Mouse (Mus musculus) liver, postnatal 0 days (tissue): ENCODE measurements around the gene Cmtm5.

Experiments used
- CTCF ChIP-seq: sonication (generic); IDR thresholded peaks from 2 replicates; pipeline ENCODE4 v1.5.1; 2016; ENCODE audit warnings: antibody characterized with exemption, low read depth
- EP300 ChIP-seq: IDR thresholded peaks from 2 replicates; pipeline ENCODE4 v1.6.1; 2016; ENCODE audit warnings: antibody characterized with exemption, low read depth, mild to moderate bottlenecking

DNA sequence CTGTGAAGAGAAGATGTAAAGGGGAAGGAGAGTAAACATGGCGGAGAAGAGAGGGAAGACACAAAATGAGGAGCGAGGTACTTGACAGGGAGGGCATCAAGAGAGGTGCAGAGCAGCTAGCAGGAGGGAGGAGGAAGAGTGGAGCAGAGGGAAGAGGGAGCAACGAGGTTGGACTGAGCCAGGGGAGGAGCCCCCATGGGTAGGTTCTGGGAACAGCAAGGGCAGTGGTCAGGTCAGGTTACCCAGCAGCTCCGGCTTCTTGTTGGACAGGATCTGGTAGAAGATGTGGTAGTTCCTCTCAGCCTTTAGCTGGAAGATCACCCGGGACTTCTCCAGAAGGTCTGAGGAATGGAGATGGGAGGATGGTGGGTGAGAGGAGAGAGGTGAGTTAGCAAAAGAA is 25.4 kb downstream of the Cmtm5 start:
- TF ChIP-seq EP300, result no peak
- no peak for TF ChIP-seq CTCF
